Mouse (Mus musculus): ENCODE measurements at regions not wholly inside any gene's neighbourhood (a gene's known extent, or its start where the extent isn't known, plus 50 kb on each side); places are given as distances from the start of the nearest gene placed in this dataset.
"Not testable (repeated sequence)": the region's sequence is repeated elsewhere in the genome, so short reads cannot be mapped to it uniquely, and the experiment has no call there.

- DNase-seq (ENCODE audit: low spot score in 2 of 2) = no peak
These were observed 600.8 kb upstream of the Igfbp3 start for GRCm38 (mm10) chr11:7814556-7814955.

GRCm38 (mm10) chr11:7812436-7812835 is 598.7 kb upstream of the Igfbp3 start:
- no peak for DNase-seq (ENCODE audit: low spot score in 2 of 2)

- DNase-seq (ENCODE audit: low spot score in 2 of 2) = no peak
These were observed 596.0 kb upstream of the Igfbp3 start for GRCm38 (mm10) chr11:7809741-7810140.

- no peak for DNase-seq (ENCODE audit: low spot score in 2 of 2)
These were observed 582.6 kb upstream of the Igfbp3 start for GRCm38 (mm10) chr11:7796373-7796772.

GRCm38 (mm10) chr11:7794206-7794605 is 580.5 kb upstream of the Igfbp3 start:
- no peak for DNase-seq (ENCODE audit: low spot score in 2 of 2)

- DNase-seq (ENCODE audit: low spot score in 2 of 2) = no peak
These were observed 566.9 kb upstream of the Igfbp3 start for GRCm38 (mm10) chr11:7780476-7781112.

- not testable (repeated sequence) for DNase-seq (ENCODE audit: low spot score in 2 of 2)
These were observed 561.6 kb upstream of the Igfbp3 start for GRCm38 (mm10) chr11:7775361-7775760.

GRCm38 (mm10) chr11:7765303-7765702 is 551.6 kb upstream of the Igfbp3 start:
- DNase-seq (ENCODE audit: low spot score in 2 of 2) = no peak

- no peak for DNase-seq (ENCODE audit: low spot score in 2 of 2)
These were observed 545.2 kb upstream of the Igfbp3 start for GRCm38 (mm10) chr11:7758862-7759467.

Data from left cerebral cortex, adult 18-20 months (tissue).